Mouse (Mus musculus) fibroblast of lung, adult 2 months (primary cell): ENCODE data around the gene Cavin1.

Source experiments
- DNase-seq: peaks from one replicate; pipeline ENCODE4 v3.0.0-alpha.2; 2011; ENCODE audit warnings: low read depth

Gene Cavin1

GRCm38 (mm10) chr11:100914415-100914814 is 56.3 kb downstream of the Cavin1 start:
- no peak for DNase-seq

- no peak for DNase-seq
These were observed 58.1 kb downstream of the Cavin1 start for GRCm38 (mm10) chr11:100912401-100913155.

DNA sequence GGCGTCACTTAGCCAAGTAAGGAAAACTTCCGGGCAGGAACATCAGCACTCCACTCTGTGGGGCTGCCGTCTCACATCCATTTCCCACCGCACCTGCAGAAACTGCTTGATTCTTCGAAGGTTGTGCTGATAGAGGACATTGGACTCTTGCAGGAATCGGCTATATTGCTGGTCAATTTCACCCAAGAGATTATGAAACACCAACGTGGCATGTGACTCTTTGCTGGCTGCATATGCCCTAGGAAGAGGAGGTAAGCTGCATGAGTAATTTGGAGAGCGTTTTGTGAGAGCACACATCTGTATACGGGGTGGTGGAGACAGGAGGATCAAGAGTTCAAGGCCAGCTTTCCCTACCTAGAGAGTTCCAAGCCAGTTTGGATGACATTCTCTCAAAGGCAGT is 62.1 kb downstream of the Cavin1 start:
- DNase-seq: no peak

- no peak for DNase-seq
These were observed 62.6 kb downstream of the Cavin1 start for GRCm38 (mm10) chr11:100908112-100908511.

DNA sequence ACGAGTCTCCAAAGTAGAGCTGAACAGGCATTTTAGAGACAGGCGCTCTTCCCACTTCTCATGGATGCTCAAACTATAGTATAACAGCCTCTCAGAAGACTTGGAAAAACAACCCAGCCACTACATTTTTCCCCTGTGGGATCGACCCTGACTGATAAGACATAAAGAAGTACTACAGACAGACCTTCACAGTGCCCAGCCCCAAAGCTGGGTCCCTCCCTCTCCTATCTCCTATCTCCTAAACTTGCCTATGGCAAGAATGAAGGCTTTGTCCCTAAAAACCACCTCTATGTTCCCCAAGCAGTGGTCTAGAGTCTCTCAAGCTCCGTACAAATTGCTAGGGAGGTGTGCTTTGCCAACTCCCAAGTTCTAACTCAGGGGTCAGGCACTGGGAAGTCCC is 63.8 kb downstream of the Cavin1 start:
- DNase-seq: no peak
